Mouse (Mus musculus): Measurements from ENCODE around the gene Il1rn.

GRCm38 (mm10) chr2:24347926-24348325 lies 11.3 kb downstream of the Il1rn start:
- TF ChIP-seq CTCF (IDR thresholded peaks at IDR 0.05; ENCODE audit: low read depth, low read length) (no peak), POLR2A (IDR thresholded peaks at IDR 0.05; ENCODE audit: borderline replicate concordance, low read depth, low read length) (no peak)

Data from bone marrow macrophage, adult 2 months (primary cell).